Mouse (Mus musculus): Measurements from ENCODE around the gene Fam205a1.

- TF ChIP-seq CTCF (IDR thresholded peaks at IDR 0.05; ENCODE audit: extremely low read depth, insufficient read length, insufficient replicate concordance, low read depth, low read length): no peak
- no peak for TF ChIP-seq POLR2A (IDR thresholded peaks at IDR 0.05; ENCODE audit: low read depth, low read length)
Observed at GRCm38 (mm10) chr4:42870748-42871147, 17.1 kb upstream of the Fam205a1 start.
